Mouse (Mus musculus): ENCODE measurements around the gene 1300017J02Rik.

The 1300017J02Rik gene

GRCm38 (mm10) chr9:103271104-103271503, 33.8 kb downstream of the 1300017J02Rik start:
- DNase-seq: no peak

GRCm38 (mm10) chr9:103265778-103266177, 39.1 kb downstream of the 1300017J02Rik start:
- no peak for DNase-seq

GRCm38 (mm10) chr9:103252906-103253305, 52.0 kb downstream of the 1300017J02Rik start:
- DNase-seq: no peak

GRCm38 (mm10) chr9:103248618-103249017, 56.3 kb downstream of the 1300017J02Rik start:
- no peak for DNase-seq

- DNase-seq: no peak
These were observed 58.2 kb downstream of the 1300017J02Rik start for GRCm38 (mm10) chr9:103246526-103247168.

GRCm38 (mm10) chr9:103243640-103244039, 61.2 kb downstream of the 1300017J02Rik start:
- no peak for DNase-seq

GRCm38 (mm10) chr9:103241206-103241605, 63.7 kb downstream of the 1300017J02Rik start:
- no peak for DNase-seq

GRCm38 (mm10) chr9:103239471-103239870, 65.4 kb downstream of the 1300017J02Rik start:
- no peak for DNase-seq

- DNase-seq: no peak
These were observed 70.2 kb downstream of the 1300017J02Rik start for GRCm38 (mm10) chr9:103234565-103235165.

GRCm38 (mm10) chr9:103234059-103234458, 70.8 kb downstream of the 1300017J02Rik start:
- DNase-seq: no peak

- DNase-seq: no peak
These were observed 71.9 kb downstream of the 1300017J02Rik start for GRCm38 (mm10) chr9:103233006-103233395.

GRCm38 (mm10) chr9:103232232-103233005, 72.5 kb downstream of the 1300017J02Rik start:
- DNase-seq: no peak

- DNase-seq: peak; percentile 20 to 31
These were observed 74.5 kb downstream of the 1300017J02Rik start, which contains the start of the genes Gm20425 and Trf for GRCm38 (mm10) chr9:103230151-103230951. TSS of gene Gm20425 (minus strand) at chr9:103230307. TSS of gene Trf (minus strand) at chr9:103230444.

GRCm38 (mm10) chr9:103229037-103229867, 75.6 kb downstream of the 1300017J02Rik start:
- DNase-seq: no peak

- DNase-seq: no peak
These were observed 76.4 kb downstream of the 1300017J02Rik start for GRCm38 (mm10) chr9:103228370-103229003.

- DNase-seq: no peak
These were observed 77.1 kb downstream of the 1300017J02Rik start for GRCm38 (mm10) chr9:103227760-103228159.

GRCm38 (mm10) chr9:103226806-103227205, 78.1 kb downstream of the 1300017J02Rik start:
- DNase-seq: no peak

GRCm38 (mm10) chr9:103225464-103225863, 79.4 kb downstream of the 1300017J02Rik start:
- DNase-seq: no peak

GRCm38 (mm10) chr9:103224721-103225120, 80.2 kb downstream of the 1300017J02Rik start:
- DNase-seq: no peak

- DNase-seq: no peak
These were observed 90.6 kb downstream of the 1300017J02Rik start for GRCm38 (mm10) chr9:103214281-103214680.

GRCm38 (mm10) chr9:103213631-103214030, 91.3 kb downstream of the 1300017J02Rik start:
- no peak for DNase-seq

Data from cerebellum, postnatal 36 days (tissue).